Mouse (Mus musculus): ENCODE data around the gene Sphk1.

GRCm38 (mm10) chr11:116505573-116505972 lies 25.2 kb upstream of the Sphk1 start:
- TF ChIP-seq POLR2A (IDR thresholded peaks at IDR 0.05; ENCODE audit: extremely low read depth, insufficient read depth, low read length) (no peak), CTCF (IDR thresholded peaks at IDR 0.05; ENCODE audit: low read depth, low read length) (no peak)
